Mouse (Mus musculus): Measurements from ENCODE around the gene Zfp985. TPM values are rescaled to one million over a fixed set of nuclear protein-coding genes. Genes with fewer than 3 reads are reported as not detected.
"Not testable (repeated sequence)": the region's sequence is repeated elsewhere in the genome, so short reads cannot be mapped to it uniquely, and the experiment has no call there.

The Zfp985 gene
- polyA plus RNA-seq, 1 experiment from 2014 or later = 0.22 TPM

DNA sequence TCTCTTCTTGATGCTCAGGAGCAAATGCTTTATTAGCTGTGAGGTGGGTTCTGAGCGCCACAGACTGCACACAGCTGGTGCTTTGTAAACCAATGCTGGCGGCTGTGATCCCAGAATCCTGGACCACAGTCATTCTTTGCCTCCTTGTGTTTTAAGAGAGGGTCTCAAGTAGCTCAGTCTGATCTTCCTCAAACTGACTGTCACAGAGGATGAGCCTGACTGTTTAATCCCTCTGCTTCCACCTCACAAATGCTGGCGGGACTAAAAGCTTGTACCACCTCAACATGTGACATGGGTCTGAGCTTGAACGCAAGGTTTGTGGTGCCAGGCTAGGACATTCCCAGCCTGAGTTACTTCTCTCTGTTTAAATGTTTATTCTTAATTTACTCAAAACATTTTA lies 52.4 kb downstream of the Zfp985 start:
- Histone ChIP-seq H3K9me3 (replicated peaks) (peaks cover 24% of the 10 kb centered on the region), H3K4me1 (replicated peaks) (no peaks in the 10 kb centered on the region), H3K4me3 (no peak overlapping the region), H3K9ac (no peak overlapping the region), H3K27ac (ENCODE audit: poor library complexity, severe bottlenecking) (no peak overlapping the region), H3K27me3 (replicated peaks) (no peaks in the 10 kb centered on the region), H3K4me2 (no peak overlapping the region), H3K36me3 (no peaks in the 10 kb centered on the region)
- WGBS = 72% methylated on average over 4 of the region's 4 CpGs
- ATAC-seq (ENCODE audit: insufficient number of reproducible peaks, low FRiP score) = no peak

DNA sequence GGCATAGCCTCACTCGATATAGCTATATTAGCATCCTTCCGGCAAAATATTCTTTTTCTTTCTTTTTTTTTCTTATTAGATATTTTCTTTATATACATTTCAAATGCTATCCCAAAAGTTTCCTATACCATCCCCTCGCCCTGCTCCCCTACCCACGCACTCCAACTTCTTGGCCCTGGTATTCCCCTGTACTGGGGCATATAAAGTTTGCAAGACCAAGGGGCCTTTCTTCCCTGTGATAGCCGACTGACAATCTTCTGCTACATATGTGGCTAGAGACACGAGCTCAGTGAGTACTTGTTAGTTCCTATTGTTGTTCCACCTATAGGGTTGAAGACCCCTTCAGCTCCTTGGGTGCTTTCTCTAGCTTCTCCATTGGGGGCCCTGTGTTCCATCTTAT lies 53.4 kb downstream of the Zfp985 start:
- not testable (repeated sequence) for H3K4me2 ChIP-seq; H3K9ac ChIP-seq; H3K27ac ChIP-seq (ENCODE audit: poor library complexity, severe bottlenecking); H3K27me3 ChIP-seq (replicated peaks); ATAC-seq (ENCODE audit: insufficient number of reproducible peaks, low FRiP score); H3K4me1 ChIP-seq (replicated peaks); H3K4me3 ChIP-seq; H3K36me3 ChIP-seq
- 76% methylated on average over 6 of the region's 6 CpGs for WGBS
- peaks cover 23% of the 10 kb centered on the region for H3K9me3 ChIP-seq (replicated peaks)

DNA sequence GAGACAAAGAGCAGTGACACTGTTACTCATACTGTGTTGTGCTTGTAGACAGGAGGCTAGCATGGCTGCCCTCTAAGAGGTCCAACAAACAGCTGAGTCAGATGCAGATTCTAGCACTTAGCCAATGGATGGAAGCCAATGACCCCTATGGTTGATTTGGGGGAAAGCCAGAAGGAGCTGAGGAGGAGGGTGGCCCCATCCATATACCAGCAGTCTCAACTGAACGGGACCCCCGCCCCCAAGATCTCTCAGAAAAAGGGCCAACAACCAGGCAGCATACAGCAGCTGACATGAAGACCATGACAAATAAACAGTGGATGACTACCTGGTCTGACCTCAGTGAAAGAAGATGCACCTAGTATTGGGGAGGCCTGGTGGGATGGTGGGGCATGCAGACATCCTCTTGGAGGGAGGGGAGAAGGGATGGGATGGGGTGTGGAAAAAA lies 80.8 kb downstream of the Zfp985 start:
- not testable (repeated sequence) for H3K4me1 ChIP-seq (replicated peaks); H3K4me3 ChIP-seq; H3K36me3 ChIP-seq; H3K4me2 ChIP-seq; H3K9ac ChIP-seq; H3K27me3 ChIP-seq (replicated peaks); H3K27ac ChIP-seq (ENCODE audit: poor library complexity, severe bottlenecking); H3K9me3 ChIP-seq (replicated peaks)
- ATAC-seq (ENCODE audit: insufficient number of reproducible peaks, low FRiP score) = peak; percentile 77
- WGBS = no CpG with 5 or more reads among the region's 2 CpGs

Other genes starting within 250 kb of the Zfp985 start
- not detected in 2 replicates for gene Zfp988, start 247.6 kb upstream of the Zfp985 start, polyA plus RNA-seq (2016; fragmentation: Nextera tagmentation; extraction: Ambion mirVana)
- 0.23 and 0.49 TPM in 2 replicates for gene Zfp978, start 192.0 kb upstream of the Zfp985 start, polyA plus RNA-seq (2016; fragmentation: Nextera tagmentation; extraction: Ambion mirVana)
- 10.0 and 11.7 TPM in 2 replicates for gene Zfp982, start 60.9 kb upstream of the Zfp985 start, polyA plus RNA-seq (2016; fragmentation: Nextera tagmentation; extraction: Ambion mirVana)
- 0.36 and 0.50 TPM in 2 replicates for gene Gm16503, start 13.1 kb upstream of the Zfp985 start, polyA plus RNA-seq (2016; fragmentation: Nextera tagmentation; extraction: Ambion mirVana)
- 4.2 and 4.5 TPM in 2 replicates for gene Zfp979, start 89.2 kb downstream of the Zfp985 start, polyA plus RNA-seq (2016; fragmentation: Nextera tagmentation; extraction: Ambion mirVana)
- not detected in 2 replicates for gene Zfp534, start 149.3 kb downstream of the Zfp985 start, polyA plus RNA-seq (2016; fragmentation: Nextera tagmentation; extraction: Ambion mirVana)